In the genomic region with DNA sequence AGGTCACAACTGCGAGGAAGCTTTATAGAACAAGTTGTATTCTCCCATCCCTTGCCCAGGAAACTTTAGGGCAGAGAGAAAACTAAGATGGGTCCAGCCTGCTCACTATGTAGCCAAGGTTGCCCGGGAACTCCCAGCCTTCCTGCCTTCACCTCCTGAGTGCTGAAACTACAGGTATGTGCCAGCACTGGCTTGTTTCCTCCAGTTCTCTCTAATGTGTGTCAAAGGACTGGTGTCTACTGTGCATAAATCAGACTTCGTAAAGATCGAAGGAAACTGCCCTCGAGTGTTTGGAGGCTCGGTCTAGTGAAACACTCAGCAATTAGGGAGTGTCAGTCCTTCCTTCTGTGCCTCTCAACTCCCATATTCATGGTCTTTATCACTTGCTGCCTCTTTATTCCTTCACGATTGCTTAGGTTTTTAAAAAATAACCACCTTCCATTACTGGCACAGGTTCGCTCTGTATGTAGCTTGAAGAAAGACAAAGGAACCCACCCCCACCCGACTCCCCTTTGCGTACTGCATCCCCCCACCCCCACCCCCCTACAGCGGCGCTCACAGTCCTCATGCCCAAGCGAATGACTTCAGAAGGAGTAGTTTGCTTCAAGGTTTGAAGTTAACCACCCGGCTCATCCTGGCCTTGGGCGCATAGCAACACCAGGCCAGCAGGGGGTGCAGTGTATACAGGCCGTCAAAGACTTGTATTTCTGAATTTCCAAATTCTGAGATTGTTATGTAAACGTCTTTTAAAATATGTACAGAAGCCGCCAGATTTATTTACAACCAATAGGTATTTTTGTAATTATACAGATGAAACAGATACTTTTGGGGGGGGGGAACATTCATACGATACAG, we compare ENCODE assay signal across 8 mouse cellular contexts. TPM values are rescaled to one million over a fixed set of nuclear protein-coding genes. Genes with fewer than 3 reads are reported as not detected.
DNase-seq lines count a peak whose midpoint lies in the region; ATAC-seq and TF ChIP-seq lines count a peak whose summit lies in the region.

No protein-coding gene starts in this region.

- in situ Hi-C loops in CH12.LX (cut with MboI; ENCODE audit: low pct_ligation_motif_present, low pct_unique_long_range_greater_than_20kb, low sequenced_read_pairs), result loop anchor here (25.0 kb wide), 1 partner anchor 1101 kb away; no protein-coding TSS in a partner anchor

- TF ChIP-seq CTCF in CH12.LX (conservative IDR thresholded peaks at IDR 0.05 in 1 of 2, IDR thresholded peaks at IDR 0.05 in 1 of 2; ENCODE audit: low read depth in 2 of 2, low read length in 2 of 2), result peak; percentile 32 to 82; a peak in 3 of 4 replicates
- TF ChIP-seq CTCF in lung, embryonic 14.5 days (IDR thresholded peaks at IDR 0.05; ENCODE audit: low read depth), result peak; percentile 85
- TF ChIP-seq CTCF in olfactory bulb, adult 2 months (IDR thresholded peaks at IDR 0.05; ENCODE audit: insufficient read depth, low read depth, low read length), result peak; percentile 64
- TF ChIP-seq CTCF in thymus, adult 2 months (IDR thresholded peaks at IDR 0.05; ENCODE audit: borderline replicate concordance, control insufficient read depth, extremely low read depth, insufficient read depth, low read length, poor library complexity), result peak; percentile 82

- no peak for TF ChIP-seq POLR2A in CH12.LX (IDR thresholded peaks at IDR 0.05; ENCODE audit: low read depth, low read length)
- no peak for TF ChIP-seq POLR2A in olfactory bulb, adult 2 months (IDR thresholded peaks at IDR 0.05; ENCODE audit: insufficient read depth, low read depth, low read length)
- no peak for TF ChIP-seq POLR2A in thymus, adult 2 months (IDR thresholded peaks at IDR 0.05; ENCODE audit: control insufficient read depth, extremely low read depth, insufficient read depth, low read length, poor library complexity)

- peak overlapping the region; percentile 85 for H3K4me2 ChIP-seq in CH12.LX (ENCODE audit: insufficient read depth, low read depth, poor library complexity, severe bottlenecking)
- peak overlapping the region; percentile 53 for H3K4me2 ChIP-seq in forebrain, embryonic 16.5 days (ENCODE audit: low read length)
- peak overlapping the region; percentile 71 for H3K4me2 ChIP-seq in lung, embryonic 14.5 days

- H3K4me3 ChIP-seq in CH12.LX (replicated peaks in 1 of 3; ENCODE audit: low read depth in 2 of 3, low read length in 2 of 3, poor library complexity in 1 of 3), result peak overlapping the region in 2 of 3 experiments; percentile 40 to 56
- H3K4me3 ChIP-seq in forebrain, embryonic 16.5 days (replicated peaks; ENCODE audit: low read length), result no peak overlapping the region
- peak overlapping the region; percentile 36 for H3K4me3 ChIP-seq in lung, embryonic 14.5 days (ENCODE audit: low read depth, low read length)
- no peak overlapping the region for H3K4me3 ChIP-seq in olfactory bulb, adult 2 months (ENCODE audit: insufficient read depth, low read depth, low read length)
- no peak overlapping the region for H3K4me3 ChIP-seq in thymus, adult 2 months (ENCODE audit: control insufficient read depth, insufficient read depth, low read length)

- dilution Hi-C loops in CH12.LX (cut with MboI; ENCODE audit: extremely low pct_ligation_motif_present, extremely low pct_unique_long_range_greater_than_20kb, low sequenced_read_pairs), result no loop called here

- H3K27me3 ChIP-seq in CH12.LX (replicated peaks), result no peaks in the 10 kb centered on the region
- no peaks in the 10 kb centered on the region for H3K27me3 ChIP-seq in forebrain, embryonic 16.5 days (replicated peaks; ENCODE audit: control insufficient read depth, insufficient read depth, low read length)
- H3K27me3 ChIP-seq in lung, embryonic 14.5 days (ENCODE audit: insufficient read depth, low read length), result no peaks in the 10 kb centered on the region
- H3K27me3 ChIP-seq in thymus, adult 2 months (ENCODE audit: control insufficient read depth, insufficient read depth, low read length), result no peaks in the 10 kb centered on the region

- ATAC-seq in forebrain, embryonic 16.5 days, result peak; percentile 51
- peak; percentile 48 for ATAC-seq in lung, embryonic 14.5 days (ENCODE audit: insufficient read depth)

- no peaks in the 10 kb centered on the region for H3K79me2 ChIP-seq in CH12.LX (replicated peaks; ENCODE audit: control insufficient read depth, extremely low read depth, insufficient read depth, poor library complexity, severe bottlenecking)

- H3K9ac ChIP-seq in CH12.LX (ENCODE audit: insufficient read depth, low read depth), result no peak overlapping the region; the same call in 1 of the 2 replicates
- no peak overlapping the region for H3K9ac ChIP-seq in forebrain, embryonic 16.5 days (replicated peaks; ENCODE audit: low read depth, low read length)
- no peak overlapping the region for H3K9ac ChIP-seq in lung, embryonic 14.5 days

- H3K36me3 ChIP-seq in CH12.LX (replicated peaks in 1 of 2; ENCODE audit: control insufficient read depth in 1 of 2, insufficient read depth in 1 of 2, low read length in 1 of 2), result no peaks in the 10 kb centered on the region
- no peaks in the 10 kb centered on the region for H3K36me3 ChIP-seq in forebrain, embryonic 16.5 days (ENCODE audit: control insufficient read depth, insufficient read depth)
- no peaks in the 10 kb centered on the region for H3K36me3 ChIP-seq in lung, embryonic 14.5 days (ENCODE audit: insufficient read depth)
- H3K36me3 ChIP-seq in thymus, adult 2 months (ENCODE audit: control insufficient read depth, insufficient read depth, low read length), result no peaks in the 10 kb centered on the region

- DNase-seq in CH12.LX (ENCODE audit: extremely low read depth), result peak; percentile 72
- DNase-seq in c-Kit-positive CD71-negative TER-119-negative erythroid progenitor cells, embryonic 14.5 days (ENCODE audit: low read depth), result peak; percentile 61
- peak; percentile 68 to 80 for DNase-seq in heart, postnatal 36 days
- DNase-seq in layer of hippocampus, adult 8-10 months (ENCODE audit: low spot score in 2 of 2), result peak; percentile 65 to 86
- DNase-seq in lung, embryonic 14.5 days, result peak; percentile 91
- peak; percentile 88 for DNase-seq in thymus, adult 2 months

- H3K4me1 ChIP-seq in CH12.LX (ENCODE audit: control insufficient read depth in 1 of 2, insufficient read depth in 2 of 2), result peaks cover 0 to 9% of the 10 kb centered on the region in 2 experiments; a peak in 2 of 4 replicates
- peaks cover 4% of the 10 kb centered on the region; the same call in 1 of the 2 replicates for H3K4me1 ChIP-seq in forebrain, embryonic 16.5 days (replicated peaks; ENCODE audit: control insufficient read depth, insufficient read depth, low read length)
- H3K4me1 ChIP-seq in lung, embryonic 14.5 days (ENCODE audit: insufficient read depth), result no peaks in the 10 kb centered on the region
- H3K4me1 ChIP-seq in olfactory bulb, adult 2 months (ENCODE audit: control insufficient read depth, insufficient read depth, low read length), result peaks cover 5% of the 10 kb centered on the region
- peaks cover 14% of the 10 kb centered on the region for H3K4me1 ChIP-seq in thymus, adult 2 months (replicated peaks; ENCODE audit: control insufficient read depth, insufficient read depth, low read length)

- no peak for TF ChIP-seq EP300 in CH12.LX (IDR thresholded peaks at IDR 0.05; ENCODE audit: low read length)

- intact Hi-C loops in heart, postnatal 36 days (cut with DNase I), result loop anchor here (1.0 to 10.0 kb wide), 5 partner anchors 118 to 1148 kb away; a partner anchor contains a TSS

- peak; percentile 71 for TF ChIP-seq RAD21 in CH12.LX (IDR thresholded peaks at IDR 0.05; ENCODE audit: low read depth, low read length)

- H3K9me3 ChIP-seq in CH12.LX (replicated peaks; ENCODE audit: low read length), result no peaks in the 10 kb centered on the region
- no peaks in the 10 kb centered on the region for H3K9me3 ChIP-seq in forebrain, embryonic 16.5 days (ENCODE audit: control insufficient read depth, low read length)
- no peaks in the 10 kb centered on the region for H3K9me3 ChIP-seq in lung, embryonic 14.5 days (ENCODE audit: low read depth, low read length)

- H3K27ac ChIP-seq in CH12.LX (ENCODE audit: insufficient read depth, low read depth), result no peak overlapping the region
- no peak overlapping the region for H3K27ac ChIP-seq in forebrain, embryonic 16.5 days (ENCODE audit: low read length)
- H3K27ac ChIP-seq in lung, embryonic 14.5 days (ENCODE audit: low read depth), result no peak overlapping the region
- H3K27ac ChIP-seq in olfactory bulb, adult 2 months (ENCODE audit: insufficient read depth, low read depth, low read length), result no peak overlapping the region
- H3K27ac ChIP-seq in thymus, adult 2 months (ENCODE audit: control insufficient read depth, insufficient read depth, low read length), result no peak overlapping the region

- 37% methylated on average over 19 of the region's 19 CpGs for WGBS in forebrain, embryonic 16.5 days
- 30% methylated on average over 19 of the region's 19 CpGs for WGBS in lung, embryonic 14.5 days
- WGBS in olfactory bulb, adult 2 months, result 25% methylated on average over 19 of the region's 19 CpGs
- WGBS in thymus, adult 2 months, result 30% methylated on average over 19 of the region's 19 CpGs

RNA-seq across cellular contexts. Expression of a gene that starts 24.6 kb away (rescaled TPM):
- total RNA-seq in CH12.LX (2012; rRNA removed) (not detected in 2 replicates), CH12.LX (2014; rRNA removed) (not detected in 2 replicates)
- polyA plus RNA-seq in CH12.LX (2012; ENCODE audit: insufficient read length, low read depth), result not detected in 2 replicates
- polyA plus RNA-seq in forebrain, embryonic 16.5 days (2015; fragmentation: Nextera tagmentation; extraction: Ambion mirVana), result 0.27 and 0.46 TPM in 2 replicates
- total RNA-seq in heart, postnatal 36 days (2021), result not detected
- total RNA-seq in layer of hippocampus, adult 8-10 months (2022), result 1 to 10 TPM; 1.0 to 1.5 (median 1.3) TPM
- 0.18 and 0.20 TPM in 2 replicates for polyA plus RNA-seq in lung, embryonic 14.5 days (2014; fragmentation: Nextera tagmentation; extraction: Ambion mirVana)
- not detected in 2 replicates for polyA plus RNA-seq in olfactory bulb, adult 2 months (2012; ENCODE audit: insufficient read depth, insufficient read length, low replicate concordance, missing spikeins)
- polyA plus RNA-seq in thymus, adult 2 months (2012; rRNA removed), result not detected in 2 replicates

RNA-seq across cellular contexts. Expression of a gene that starts 25.7 kb away (rescaled TPM):
- total RNA-seq in CH12.LX (2012; rRNA removed) (0.13 TPM in 1 of 2 replicates, not detected in the other), CH12.LX (2014; rRNA removed) (not detected in 2 replicates)
- not detected in 2 replicates for polyA plus RNA-seq in CH12.LX (2012; ENCODE audit: insufficient read length, low read depth)
- 0.66 TPM in 1 of 2 replicates, not detected in the other for polyA plus RNA-seq in forebrain, embryonic 16.5 days (2015; fragmentation: Nextera tagmentation; extraction: Ambion mirVana)
- not detected for total RNA-seq in heart, postnatal 36 days (2021)
- 1 to 10 TPM in 1 of 4 experiments, under 1 TPM in 1, not detected in 2; 0.43 to 1.6 TPM for total RNA-seq in layer of hippocampus, adult 8-10 months (2022)
- polyA plus RNA-seq in lung, embryonic 14.5 days (2014; fragmentation: Nextera tagmentation; extraction: Ambion mirVana), result not detected in 2 replicates
- polyA plus RNA-seq in olfactory bulb, adult 2 months (2012; ENCODE audit: insufficient read depth, insufficient read length, low replicate concordance, missing spikeins), result not detected in 2 replicates
- polyA plus RNA-seq in thymus, adult 2 months (2012; rRNA removed), result 0.66 and 3.2 TPM in 2 replicates

RNA-seq across cellular contexts. Expression of a gene that starts 47.8 kb away (rescaled TPM):
- total RNA-seq in CH12.LX (2012; rRNA removed) (114 and 128 TPM in 2 replicates), CH12.LX (2014; rRNA removed) (205 and 224 TPM in 2 replicates)
- polyA plus RNA-seq in CH12.LX (2012; ENCODE audit: insufficient read length, low read depth), result 166 and 180 TPM in 2 replicates
- 168 and 172 TPM in 2 replicates for polyA plus RNA-seq in forebrain, embryonic 16.5 days (2015; fragmentation: Nextera tagmentation; extraction: Ambion mirVana)
- 10 to 100 TPM; 49.0 to 50.0 TPM for total RNA-seq in heart, postnatal 36 days (2021)
- 10 to 100 TPM; 61.7 to 74.3 (median 68.0) TPM for total RNA-seq in layer of hippocampus, adult 8-10 months (2022)
- polyA plus RNA-seq in lung, embryonic 14.5 days (2014; fragmentation: Nextera tagmentation; extraction: Ambion mirVana), result 140 and 142 TPM in 2 replicates
- not detected in 2 replicates for polyA plus RNA-seq in olfactory bulb, adult 2 months (2012; ENCODE audit: insufficient read depth, insufficient read length, low replicate concordance, missing spikeins)
- polyA plus RNA-seq in thymus, adult 2 months (2012; rRNA removed), result 18.0 and 21.9 TPM in 2 replicates

Comparison
In these comparisons a context has a peak if more than half of its experiments do, and no peak if none do; other contexts are left out.
1. H3K4me3 ChIP-seq: peak in CH12.LX (2 of 3) and lung, embryonic 14.5 days (single experiment); none in forebrain, embryonic 16.5 days (single experiment), olfactory bulb, adult 2 months (single experiment) and thymus, adult 2 months (single experiment).
2. Peak in every context shown above with its lines, with median percentiles within 50 percentile points of each other: DNase-seq, H3K4me2 ChIP-seq and CTCF ChIP-seq.